Mouse (Mus musculus) heart, embryonic 15.5 days (tissue): ENCODE results near the gene Tpgs1. TPM values are rescaled to one million over a fixed set of nuclear protein-coding genes. Genes with fewer than 3 reads are reported as not detected.

Experiments used
- ATAC-seq: fragments of 200-750 bp; cut with Nextera tagmentation; replicated peaks from 2 replicates; pipeline ENCODE4 v1.8.0; 2017; ENCODE audit warnings: low read depth, moderate TSS enrichment; ENCODE audit not compliant: insufficient number of reproducible peaks, insufficient read depth, low FRiP score
- H3K27ac ChIP-seq: fragments of 300-500 bp; sonication (generic); 2 replicates; pipeline ENCODE4 v1.5.1; 2015; ENCODE audit warnings: mild to moderate bottlenecking, inconsistent platforms
- H3K27me3 ChIP-seq: fragments of 300-500 bp; sonication (generic); 2 replicates; pipeline ENCODE4 v1.6.1; 2015; ENCODE audit warnings: inconsistent platforms
- H3K36me3 ChIP-seq: fragments of 300-500 bp; sonication (generic); 2 replicates; pipeline ENCODE4 v1.6.1; 2015; ENCODE audit warnings: mild to moderate bottlenecking, inconsistent platforms
- H3K4me1 ChIP-seq: fragments of 300-500 bp; sonication (generic); replicated peaks from 2 replicates; pipeline ENCODE4 v1.6.1; 2015; ENCODE audit warnings: inconsistent platforms
- H3K4me2 ChIP-seq: fragments of 300-500 bp; sonication (generic); 2 replicates; pipeline ENCODE4 v1.6.1; 2015; ENCODE audit warnings: inconsistent platforms, mild to moderate bottlenecking, moderate library complexity
- H3K4me3 ChIP-seq: fragments of 300-500 bp; sonication (generic); 2 replicates; pipeline ENCODE4 v1.5.1; 2015; ENCODE audit warnings: mild to moderate bottlenecking, inconsistent platforms
- H3K9ac ChIP-seq: fragments of 300-500 bp; sonication (generic); 2 replicates; pipeline ENCODE4 v1.6.1; 2015; ENCODE audit warnings: mild to moderate bottlenecking, inconsistent platforms
- H3K9me3 ChIP-seq: fragments of 300-500 bp; sonication (generic); replicated peaks from 2 replicates; pipeline ENCODE4 v1.6.1; 2016; ENCODE audit warnings: inconsistent platforms
- WGBS: fragments of 180-500 bp; shearing (Covaris S2); methylation state at CpG from one replicate; pipeline ENCODE4 v1.1.7; 2015; ENCODE audit warnings: mixed read lengths; 5-methylcytosine and 5-hydroxymethylcytosine counted together
- polyA plus RNA-seq: library from polyadenylated mRNA; unstranded; fragments of >200 nt; fragmentation: Nextera tagmentation; extraction: Ambion mirVana; gene quantifications from 2 replicates; pipeline ENCODE4 v1.2.1, GENCODE M21; 2015

Gene Tpgs1
- polyA plus RNA-seq, 1 experiment from 2014 or later, result 39.5 TPM

DNA sequence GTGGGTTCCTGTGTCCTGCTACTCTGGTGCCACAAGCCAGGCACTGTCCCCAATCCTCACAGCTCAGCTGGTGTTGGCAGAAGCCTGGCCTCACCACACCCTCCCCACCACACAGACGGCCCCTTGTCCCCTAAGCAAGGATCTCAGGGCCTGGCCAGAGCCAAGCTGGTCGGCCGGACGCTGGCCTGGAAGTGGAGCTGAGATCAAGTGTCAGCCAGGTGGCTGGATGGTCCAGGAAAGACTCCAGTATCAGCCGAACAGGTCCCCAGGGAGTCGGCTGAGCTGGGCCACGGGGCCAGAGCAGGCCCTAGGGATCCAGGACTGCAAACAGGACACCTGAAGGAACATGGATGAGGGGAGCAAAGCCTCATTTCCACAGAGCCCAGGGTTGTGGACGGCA is 23.5 kb upstream of the Tpgs1 start, which contains the start of gene Odf3l2:
Odf3l2 (minus strand) TSS at position 28 of the 400 bp plus-strand sequence.
- Histone ChIP-seq H3K9me3 (no peaks in the 10 kb centered on the region), H3K9ac (no peak within 1 kb of the TSS), H3K36me3 (no peaks in the 10 kb centered on the region), H3K4me1 (no peaks in the 10 kb centered on the region), H3K27me3 (0 out of 2 replicates have a peak, but pooled peaks cover 11% of the 10 kb centered on the region), H3K4me2 (no peak within 1 kb of the TSS), H3K4me3 (no peak within 1 kb of the TSS), H3K27ac (no peak within 1 kb of the TSS)
- WGBS, result 60% methylated on average over 8 of the region's 8 CpGs
- ATAC-seq, result no peak

DNA sequence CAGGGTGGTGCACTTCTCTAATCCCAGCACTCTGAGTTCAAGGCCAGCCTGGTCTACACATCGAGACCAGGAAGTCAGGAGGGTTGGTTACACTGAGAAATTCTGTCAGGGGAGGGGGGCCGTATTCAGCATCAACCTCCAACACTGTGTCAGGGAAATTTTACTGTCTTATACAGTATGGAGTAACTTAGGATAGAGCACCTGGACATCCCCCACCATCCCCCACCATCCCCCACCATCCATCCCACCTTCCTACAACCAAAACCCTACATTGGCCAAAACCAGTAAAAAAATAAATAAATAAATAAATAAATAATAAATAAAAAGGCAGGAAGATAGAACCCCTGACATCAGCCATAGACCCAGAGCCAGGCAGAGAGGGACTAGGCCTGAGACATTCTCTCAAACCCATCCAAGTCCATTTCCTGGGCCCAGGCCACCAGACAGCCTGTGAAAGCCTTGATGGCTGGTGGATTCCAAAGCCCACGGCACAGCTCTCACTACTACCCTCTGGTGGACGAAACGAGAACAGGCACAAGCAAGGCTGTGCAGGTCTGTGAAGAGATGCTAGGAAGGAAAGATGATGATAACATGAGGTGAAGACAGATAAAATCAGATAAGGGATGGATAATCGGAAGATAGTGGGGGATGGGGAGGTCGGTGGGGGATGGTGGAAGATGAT is 20.0 kb upstream of the Tpgs1 start:
- H3K36me3 ChIP-seq, result no peaks in the 10 kb centered on the region
- H3K27me3 ChIP-seq, result peaks cover 21% of the 10 kb centered on the region; the same call in 1 of the 2 replicates
- H3K9ac ChIP-seq, result no peak overlapping the region
- ATAC-seq, result no peak; the same call in 1 of the 2 replicates
- WGBS, result 22% methylated on average over 7 of the region's 7 CpGs
- H3K4me3 ChIP-seq, result no peak overlapping the region
- H3K27ac ChIP-seq, result no peak overlapping the region
- no peak overlapping the region for H3K4me2 ChIP-seq
- H3K9me3 ChIP-seq, result no peaks in the 10 kb centered on the region
- H3K4me1 ChIP-seq, result no peaks in the 10 kb centered on the region

DNA sequence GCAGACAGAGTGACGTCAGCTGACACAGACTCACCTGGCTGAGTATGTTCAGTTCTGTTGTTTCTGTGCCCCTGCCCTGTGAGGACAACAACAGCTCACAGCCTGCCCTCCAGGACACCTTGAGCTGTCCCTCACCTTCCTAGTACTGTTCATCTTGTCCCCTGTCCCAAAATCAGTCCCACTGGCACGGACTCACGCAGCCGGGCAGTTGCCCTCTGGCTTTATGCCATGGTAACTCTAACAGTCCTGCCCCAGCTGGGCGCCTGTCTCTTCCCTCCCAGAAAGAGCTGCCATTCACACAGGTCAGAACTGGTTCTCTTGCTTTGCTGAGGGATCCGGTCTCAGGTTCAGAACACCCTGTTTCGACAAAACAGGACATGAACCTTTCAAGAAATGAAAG is 16.4 kb upstream of the Tpgs1 start:
- no peaks in the 10 kb centered on the region for H3K4me1 ChIP-seq
- ATAC-seq, result no peak
- H3K9me3 ChIP-seq, result no peaks in the 10 kb centered on the region
- H3K27me3 ChIP-seq, result peaks cover 30% of the 10 kb centered on the region
- H3K4me2 ChIP-seq, result no peak overlapping the region
- no peak overlapping the region for H3K4me3 ChIP-seq
- H3K9ac ChIP-seq, result no peak overlapping the region
- no peaks in the 10 kb centered on the region for H3K36me3 ChIP-seq
- WGBS, result 78% methylated on average over 7 of the region's 7 CpGs
- no peak overlapping the region for H3K27ac ChIP-seq

DNA sequence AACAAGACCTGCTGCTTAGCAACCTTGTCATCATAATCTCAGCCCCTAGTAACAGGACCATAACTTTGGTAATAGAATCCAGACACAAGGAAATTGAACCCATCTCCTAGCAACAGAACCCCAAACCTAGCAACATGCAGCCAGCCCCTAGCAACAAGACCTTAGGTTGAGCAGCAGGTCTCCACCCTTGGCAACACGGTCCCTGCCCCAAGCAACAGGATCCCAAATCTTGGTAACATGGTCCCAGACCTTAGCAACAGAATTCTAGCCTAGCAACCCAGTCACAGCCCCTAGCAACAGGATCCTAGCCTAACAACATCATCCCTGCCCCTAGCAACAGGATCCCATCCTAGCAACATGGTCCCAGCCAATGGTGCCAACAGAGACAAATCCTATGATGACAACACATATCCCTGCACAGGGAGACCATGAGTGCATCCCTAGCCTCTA is 14.2 kb upstream of the Tpgs1 start:
- Histone ChIP-seq H3K27ac (no peak overlapping the region), H3K9me3 (no peaks in the 10 kb centered on the region), H3K4me2 (no peak overlapping the region), H3K4me3 (no peak overlapping the region), H3K36me3 (no peaks in the 10 kb centered on the region), H3K4me1 (no peaks in the 10 kb centered on the region), H3K9ac (no peak overlapping the region), H3K27me3 (peaks cover 20% of the 10 kb centered on the region)
- 46% methylated on average over 1 of the region's 1 CpGs for WGBS
- no peak for ATAC-seq

DNA sequence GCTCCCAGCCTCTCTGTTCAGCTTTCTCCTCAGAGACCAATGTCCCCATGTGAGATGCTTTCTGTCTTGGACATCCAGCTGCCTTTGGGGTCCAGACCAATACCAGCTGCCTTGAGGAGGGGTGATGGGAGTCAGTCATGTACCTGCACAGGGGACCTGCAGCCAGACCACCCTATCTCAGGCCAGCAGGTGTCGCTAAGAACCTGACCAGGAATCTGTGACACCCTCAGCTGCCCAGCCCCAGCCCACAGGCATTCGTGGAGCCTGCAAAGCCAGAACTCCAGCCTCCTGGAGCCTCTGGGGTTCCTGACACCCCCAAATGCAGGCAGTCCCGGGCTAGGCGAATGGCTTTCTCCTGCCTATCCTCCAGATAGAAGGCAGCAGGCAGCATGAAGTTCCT is 10.3 kb upstream of the Tpgs1 start:
- H3K36me3 ChIP-seq, result no peaks in the 10 kb centered on the region
- no peak overlapping the region for H3K4me3 ChIP-seq
- H3K4me2 ChIP-seq, result no peak overlapping the region
- 9% methylated on average over 4 of the region's 4 CpGs for WGBS
- no peak overlapping the region for H3K9ac ChIP-seq
- peaks cover 11% of the 10 kb centered on the region for H3K27me3 ChIP-seq
- ATAC-seq, result no peak
- H3K27ac ChIP-seq, result no peak overlapping the region
- H3K9me3 ChIP-seq, result no peaks in the 10 kb centered on the region
- H3K4me1 ChIP-seq, result no peaks in the 10 kb centered on the region

DNA sequence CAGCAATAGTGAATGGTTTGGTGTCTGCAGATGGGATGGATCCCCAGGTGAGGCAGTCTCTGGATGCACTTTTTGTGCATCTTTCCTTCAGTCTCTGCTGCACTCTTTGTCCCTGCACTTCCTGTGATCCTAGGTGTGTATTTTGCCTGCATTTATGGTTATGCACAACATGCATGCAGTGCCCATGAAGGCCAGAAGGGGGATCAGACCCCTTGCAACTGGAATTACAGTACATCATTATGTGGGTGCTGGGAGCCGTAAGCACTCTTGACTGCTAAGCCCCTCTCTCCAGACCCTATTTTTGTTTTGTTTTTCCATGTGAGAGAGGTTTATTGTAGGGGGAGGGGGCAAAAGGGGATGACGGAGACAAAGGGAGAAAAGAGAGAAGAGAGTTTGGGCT is 8.9 kb upstream of the Tpgs1 start:
- ATAC-seq, result no peak
- no peaks in the 10 kb centered on the region for H3K9me3 ChIP-seq
- no peaks in the 10 kb centered on the region for H3K36me3 ChIP-seq
- H3K27me3 ChIP-seq, result peaks cover 4% of the 10 kb centered on the region
- no peak overlapping the region for H3K9ac ChIP-seq
- H3K4me2 ChIP-seq, result no peak overlapping the region
- no peak overlapping the region for H3K27ac ChIP-seq
- H3K4me3 ChIP-seq, result no peak overlapping the region
- peaks cover 3% of the 10 kb centered on the region; the same call in 1 of the 2 replicates for H3K4me1 ChIP-seq
- 67% methylated on average over 2 of the region's 2 CpGs for whole genome bisulfite sequencing

DNA sequence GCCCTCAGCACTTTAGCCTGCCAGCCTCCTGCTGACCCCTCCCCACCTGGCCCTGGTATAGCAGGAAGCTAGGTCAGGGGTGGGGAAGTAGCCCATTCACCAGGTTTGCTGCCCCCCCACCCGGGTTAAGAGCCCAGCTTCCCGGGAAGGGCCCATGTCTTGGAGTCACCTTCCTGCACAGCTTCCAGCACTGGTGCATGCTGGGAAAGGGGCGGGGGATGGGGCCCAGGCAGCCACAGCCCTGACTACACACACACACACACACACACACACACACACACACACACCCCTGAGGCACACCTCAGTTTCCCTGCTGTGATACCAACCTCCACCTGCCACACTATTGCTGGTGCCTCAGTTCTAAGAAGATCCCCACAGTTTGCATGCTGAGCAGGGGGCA is 7.3 kb upstream of the Tpgs1 start:
- no peak for ATAC-seq
- peaks cover 4% of the 10 kb centered on the region; the same call in 1 of the 2 replicates for H3K27me3 ChIP-seq
- peaks cover 3% of the 10 kb centered on the region; the same call in 1 of the 2 replicates for H3K4me1 ChIP-seq
- H3K9ac ChIP-seq, result no peak overlapping the region
- H3K27ac ChIP-seq, result no peak overlapping the region
- H3K36me3 ChIP-seq, result no peaks in the 10 kb centered on the region
- 25% methylated on average over 3 of the region's 3 CpGs for WGBS
- no peaks in the 10 kb centered on the region for H3K9me3 ChIP-seq
- no peak overlapping the region for H3K4me3 ChIP-seq
- H3K4me2 ChIP-seq, result no peak overlapping the region

DNA sequence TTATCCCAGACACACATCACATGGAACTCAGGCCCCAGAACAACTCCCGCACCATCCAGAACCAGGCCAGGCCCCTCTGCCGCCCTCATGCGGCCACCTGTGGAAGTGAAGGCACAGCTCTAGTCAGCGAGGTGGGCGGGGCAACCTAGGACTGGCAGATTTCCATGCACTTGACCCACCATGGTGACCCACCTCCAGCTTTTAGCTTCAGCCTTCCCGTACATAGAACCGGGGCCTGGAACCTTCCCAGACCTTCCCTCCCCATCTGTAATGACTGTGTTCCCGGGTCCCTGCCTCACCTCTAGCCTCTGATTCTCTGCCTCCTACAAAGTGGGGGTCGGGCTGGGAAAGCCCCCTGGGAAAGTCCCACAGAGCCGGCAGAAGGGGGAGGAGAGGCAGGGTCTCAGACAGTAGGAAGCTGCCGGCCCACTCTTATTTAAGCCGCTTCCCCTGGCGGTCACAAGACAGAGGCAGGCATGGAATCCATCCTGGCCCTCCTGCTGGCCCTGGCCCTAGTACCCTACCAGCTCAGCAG is 5.0 kb upstream of the Tpgs1 start, which contains the start of gene Madcam1:
Madcam1 (plus strand) TSS at position 429 of the 535 bp plus-strand sequence.
- Histone ChIP-seq H3K4me1 (peaks cover 5% of the 10 kb centered on the region; the same call in 1 of the 2 replicates), H3K4me3 (no peak within 1 kb of the TSS), H3K9ac (no peak within 1 kb of the TSS), H3K27ac (no peak within 1 kb of the TSS), H3K4me2 (no peak within 1 kb of the TSS), H3K27me3 (peaks cover 4% of the 10 kb centered on the region; the same call in 1 of the 2 replicates), H3K36me3 (no peaks in the 10 kb centered on the region), H3K9me3 (no peaks in the 10 kb centered on the region)
- 13% methylated on average over 13 of the region's 13 CpGs for WGBS
- no peak for ATAC-seq

DNA sequence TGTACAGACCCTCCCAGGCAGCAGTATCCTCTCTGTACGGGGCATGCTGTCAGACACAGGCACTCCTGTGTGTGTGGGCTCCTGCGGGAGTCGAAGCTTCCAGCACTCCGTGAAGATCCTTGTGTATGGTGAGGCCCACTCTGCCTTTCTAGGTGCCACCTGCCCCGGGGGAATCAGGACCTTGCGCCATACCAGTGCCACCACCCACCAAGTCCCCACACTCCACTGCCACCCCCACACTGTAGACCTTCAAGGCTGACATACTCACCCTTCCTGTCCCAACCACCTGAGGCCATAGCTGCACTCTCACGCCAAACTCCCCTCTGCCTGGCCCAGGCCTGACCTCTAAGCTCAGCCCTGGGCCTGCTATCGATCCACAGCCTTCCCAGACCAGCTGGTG is 4.1 kb upstream of the Tpgs1 start:
- Histone ChIP-seq H3K9ac (no peak overlapping the region), H3K4me2 (no peak overlapping the region), H3K4me1 (peaks cover 6% of the 10 kb centered on the region), H3K36me3 (no peaks in the 10 kb centered on the region), H3K4me3 (no peak overlapping the region), H3K9me3 (no peaks in the 10 kb centered on the region), H3K27ac (no peak overlapping the region), H3K27me3 (peaks cover 4% of the 10 kb centered on the region; the same call in 1 of the 2 replicates)
- 81% methylated on average over 8 of the region's 8 CpGs for WGBS
- no peak for ATAC-seq

DNA sequence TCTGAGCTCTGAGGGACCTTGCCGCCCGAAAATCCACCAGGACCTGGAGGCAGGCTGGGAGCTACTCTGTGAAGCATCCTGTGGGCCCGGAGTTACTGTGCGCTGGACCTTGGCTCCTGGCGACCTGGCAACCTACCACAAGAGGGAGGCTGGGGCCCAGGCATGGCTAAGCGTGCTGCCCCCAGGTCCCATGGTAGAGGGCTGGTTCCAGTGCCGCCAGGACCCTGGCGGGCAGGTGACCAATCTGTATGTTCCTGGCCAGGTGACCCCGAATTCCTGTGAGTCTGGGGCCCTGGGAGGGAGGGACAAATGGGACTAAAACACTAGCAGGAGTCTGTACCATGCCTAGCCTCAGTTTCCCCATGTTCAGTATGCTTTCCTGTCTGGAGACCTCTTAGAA is 2.7 kb upstream of the Tpgs1 start:
- Histone ChIP-seq H3K4me2 (no peak overlapping the region), H3K4me1 (peaks cover 17% of the 10 kb centered on the region), H3K9ac (no peak overlapping the region), H3K27me3 (peaks cover 4% of the 10 kb centered on the region; the same call in 1 of the 2 replicates), H3K36me3 (no peaks in the 10 kb centered on the region), H3K4me3 (no peak overlapping the region), H3K27ac (no peak overlapping the region), H3K9me3 (no peaks in the 10 kb centered on the region)
- 66% methylated on average over 9 of the region's 9 CpGs for WGBS
- ATAC-seq, result no peak

DNA sequence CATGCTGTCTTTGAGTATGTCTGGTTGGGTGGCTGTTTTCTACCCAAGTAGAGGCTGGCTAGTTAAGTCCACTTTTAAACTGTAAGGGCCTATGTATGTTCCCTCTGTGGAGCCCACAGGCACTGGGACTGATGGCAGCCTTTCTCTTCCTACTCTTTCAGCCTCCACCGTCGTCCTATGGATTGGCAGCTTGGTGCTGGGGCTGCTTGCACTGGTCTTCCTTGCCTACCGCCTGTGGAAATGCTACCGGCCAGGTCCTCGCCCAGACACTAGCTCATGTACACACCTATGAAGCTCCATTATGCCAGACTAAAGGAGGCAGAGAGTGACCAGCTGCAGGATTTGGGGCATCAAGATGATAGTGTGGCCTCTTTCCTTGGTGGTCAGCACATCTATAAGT is 1.1 kb upstream of the Tpgs1 start:
- H3K4me2 ChIP-seq, result no peak overlapping the region
- WGBS, result 76% methylated on average over 5 of the region's 5 CpGs
- peaks cover 17% of the 10 kb centered on the region for H3K4me1 ChIP-seq
- H3K4me3 ChIP-seq, result no peak overlapping the region
- H3K9me3 ChIP-seq, result no peaks in the 10 kb centered on the region
- H3K27me3 ChIP-seq, result peaks cover 4% of the 10 kb centered on the region; the same call in 1 of the 2 replicates
- H3K27ac ChIP-seq, result no peak overlapping the region
- no peaks in the 10 kb centered on the region for H3K36me3 ChIP-seq
- no peak for ATAC-seq
- H3K9ac ChIP-seq, result no peak overlapping the region
